Mouse (Mus musculus): ENCODE results near the gene Pprc1. TPM values are rescaled to one million over a fixed set of nuclear protein-coding genes. Genes with fewer than 3 reads are reported as not detected.

Pprc1 gene
- polyA plus RNA-seq, 1 experiment from 2014 or later: 16.9 TPM

DNA sequence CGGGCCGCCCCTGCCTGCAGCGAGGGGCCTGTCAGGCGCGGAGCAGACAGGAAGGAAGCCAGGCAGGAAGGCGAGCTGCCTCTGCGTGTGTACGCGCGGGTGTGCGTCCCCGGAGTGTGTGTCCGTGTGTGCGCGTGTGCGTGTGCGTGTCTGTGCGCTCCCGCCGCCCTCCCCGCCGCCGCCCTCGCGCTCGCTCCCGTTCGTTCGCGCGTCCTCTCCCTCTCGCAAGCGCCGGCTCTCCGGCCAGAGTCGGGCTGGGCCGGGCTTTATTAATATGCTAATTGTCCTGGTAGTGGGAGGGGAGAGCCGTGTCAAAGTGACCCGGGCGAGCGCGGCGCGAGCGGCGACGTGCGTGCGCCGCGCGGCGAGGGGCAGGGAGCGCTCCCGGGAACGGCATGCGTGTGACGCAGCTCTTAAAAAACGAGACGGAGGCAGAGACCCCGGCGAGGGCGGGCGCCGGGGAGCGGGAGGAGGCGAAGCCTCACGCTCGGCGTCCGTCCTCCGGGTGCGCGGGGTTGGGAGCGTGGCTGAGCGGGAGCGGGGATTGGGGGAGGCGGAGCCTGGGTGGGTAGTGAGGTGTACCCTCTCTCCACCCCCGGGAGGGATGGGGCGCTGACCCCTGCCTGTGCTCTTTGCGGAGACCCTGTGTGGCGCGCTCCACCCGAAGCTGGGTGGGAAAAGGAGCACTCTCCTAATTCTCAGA, 458 bp downstream of the Pprc1 start, which contains the start of gene Ldb1:
Ldb1 (minus strand) TSS at position 222 of the 703 bp plus-strand sequence.
- no peaks in the 10 kb centered on the region for H3K36me3 ChIP-seq (ENCODE audit: insufficient read depth, low read length)
- no peaks in the 10 kb centered on the region for H3K9me3 ChIP-seq (replicated peaks; ENCODE audit: low read length)
- no peaks in the 10 kb centered on the region for H3K27me3 ChIP-seq (ENCODE audit: insufficient read depth, low read length)
- H3K4me1 ChIP-seq (replicated peaks; ENCODE audit: insufficient read depth, low read length): peaks cover 52% of the 10 kb centered on the region
- H3K4me3 ChIP-seq (replicated peaks; ENCODE audit: low read depth, low read length): peak within 1 kb of the TSS; percentile 99
- peak within 1 kb of the TSS; percentile 86 for H3K4me2 ChIP-seq (ENCODE audit: low read length)
- DNase-seq (ENCODE audit: low spot score) (peak; percentile 94), ATAC-seq (replicated peaks; ENCODE audit: low FRiP score, low read depth) (peak; percentile 74)
- under 1% methylated on average over 76 of the region's 84 CpGs for WGBS
- TF ChIP-seq CTCF (IDR thresholded peaks at IDR 0.05; ENCODE audit: low read depth): no peak
- peak within 1 kb of the TSS; percentile 95 for H3K9ac ChIP-seq (ENCODE audit: low read depth, low read length)
- H3K27ac ChIP-seq: peak within 1 kb of the TSS; percentile 99

- H3K9me3 ChIP-seq (replicated peaks; ENCODE audit: low read length): no peaks in the 10 kb centered on the region
- peak overlapping the region; percentile 86 for H3K4me2 ChIP-seq (ENCODE audit: low read length)
- 1% methylated on average over 7 of the region's 7 CpGs for WGBS
- peak overlapping the region; percentile 99 for H3K27ac ChIP-seq
- no peak for TF ChIP-seq CTCF (IDR thresholded peaks at IDR 0.05; ENCODE audit: low read depth)
- no peaks in the 10 kb centered on the region for H3K27me3 ChIP-seq (ENCODE audit: insufficient read depth, low read length)
- DNase-seq (ENCODE audit: low spot score): peak; percentile 97
- H3K9ac ChIP-seq (ENCODE audit: low read depth, low read length): peak overlapping the region; percentile 95
- peak; percentile 49 for ATAC-seq (replicated peaks; ENCODE audit: low FRiP score, low read depth)
- H3K4me1 ChIP-seq (replicated peaks; ENCODE audit: insufficient read depth, low read length): peaks cover 46% of the 10 kb centered on the region
- no peaks in the 10 kb centered on the region for H3K36me3 ChIP-seq (ENCODE audit: insufficient read depth, low read length)
- peak overlapping the region; percentile 99 for H3K4me3 ChIP-seq (replicated peaks; ENCODE audit: low read depth, low read length)
These were observed 1.1 kb downstream of the Pprc1 start for GRCm38 (mm10) chr19:46045696-46046311.

GRCm38 (mm10) chr19:46046621-46047025, 1.9 kb downstream of the Pprc1 start:
- H3K9ac ChIP-seq (ENCODE audit: low read depth, low read length): peak overlapping the region; percentile 95; the same call in 1 of the 2 replicates
- peak; percentile 40 for TF ChIP-seq CTCF (IDR thresholded peaks at IDR 0.05; ENCODE audit: low read depth)
- peak; percentile 69 for DNase-seq (ENCODE audit: low spot score)
- H3K4me3 ChIP-seq (replicated peaks; ENCODE audit: low read depth, low read length): 0 out of 2 replicates have a peak overlapping the region, but pooled peaks have one; percentile 99
- no peaks in the 10 kb centered on the region for H3K27me3 ChIP-seq (ENCODE audit: insufficient read depth, low read length)
- no peaks in the 10 kb centered on the region for H3K36me3 ChIP-seq (ENCODE audit: insufficient read depth, low read length)
- H3K4me1 ChIP-seq (replicated peaks; ENCODE audit: insufficient read depth, low read length): peaks cover 38% of the 10 kb centered on the region
- no peak for ATAC-seq (replicated peaks; ENCODE audit: low FRiP score, low read depth)
- no peaks in the 10 kb centered on the region for H3K9me3 ChIP-seq (replicated peaks; ENCODE audit: low read length)
- H3K4me2 ChIP-seq (ENCODE audit: low read length): peak overlapping the region; percentile 86
- H3K27ac ChIP-seq: peak overlapping the region; percentile 99
- 8% methylated on average over 10 of the region's 10 CpGs for WGBS

- Histone ChIP-seq H3K27ac (no peak overlapping the region), H3K9me3 (replicated peaks; ENCODE audit: low read length) (no peaks in the 10 kb centered on the region), H3K4me3 (replicated peaks; ENCODE audit: low read depth, low read length) (no peak overlapping the region), H3K9ac (ENCODE audit: low read depth, low read length) (no peak overlapping the region), H3K4me2 (ENCODE audit: low read length) (no peak overlapping the region), H3K27me3 (ENCODE audit: insufficient read depth, low read length) (no peaks in the 10 kb centered on the region), H3K4me1 (replicated peaks; ENCODE audit: insufficient read depth, low read length) (peaks cover 31% of the 10 kb centered on the region), H3K36me3 (ENCODE audit: insufficient read depth, low read length) (no peaks in the 10 kb centered on the region)
- 73% methylated on average over 2 of the region's 2 CpGs for WGBS
- DNase-seq (ENCODE audit: low spot score) (no peak), ATAC-seq (replicated peaks; ENCODE audit: low FRiP score, low read depth) (no peak)
- no peak for TF ChIP-seq CTCF (IDR thresholded peaks at IDR 0.05; ENCODE audit: low read depth)
These were observed 2.7 kb downstream of the Pprc1 start for GRCm38 (mm10) chr19:46047426-46047825.

- Histone ChIP-seq H3K27me3 (ENCODE audit: insufficient read depth, low read length) (no peaks in the 10 kb centered on the region), H3K4me3 (replicated peaks; ENCODE audit: low read depth, low read length) (no peak overlapping the region), H3K4me2 (ENCODE audit: low read length) (no peak overlapping the region), H3K27ac (no peak overlapping the region), H3K36me3 (ENCODE audit: insufficient read depth, low read length) (no peaks in the 10 kb centered on the region), H3K9me3 (replicated peaks; ENCODE audit: low read length) (no peaks in the 10 kb centered on the region), H3K9ac (ENCODE audit: low read depth, low read length) (no peak overlapping the region), H3K4me1 (replicated peaks; ENCODE audit: insufficient read depth, low read length) (peaks cover 14% of the 10 kb centered on the region)
- no peak for TF ChIP-seq CTCF (IDR thresholded peaks at IDR 0.05; ENCODE audit: low read depth)
- WGBS: 68% methylated on average over 4 of the region's 4 CpGs
- no peak for ATAC-seq (replicated peaks; ENCODE audit: low FRiP score, low read depth)
- no peak for DNase-seq (ENCODE audit: low spot score)
These were observed 4.4 kb downstream of the Pprc1 start for GRCm38 (mm10) chr19:46049129-46049528.

DNA sequence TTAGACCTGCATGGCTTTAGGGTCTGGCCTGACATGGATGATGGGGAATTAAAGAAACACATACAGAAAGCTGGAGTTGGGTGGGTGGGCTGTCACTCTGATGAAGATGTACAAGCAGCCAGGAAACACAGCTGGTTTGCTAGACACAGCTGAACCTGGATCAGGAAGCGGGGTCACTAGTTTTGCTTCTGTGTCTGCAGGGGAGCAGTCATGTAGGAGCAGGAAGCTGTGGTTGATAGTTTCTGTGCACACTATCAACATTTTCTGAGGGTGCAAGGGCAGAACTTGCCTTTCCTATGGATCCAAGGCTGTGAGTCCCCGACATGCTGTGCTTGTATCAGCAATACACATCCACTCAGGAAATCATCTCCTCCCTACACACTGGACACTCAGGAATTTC, 5.8 kb downstream of the Pprc1 start:
- H3K4me3 ChIP-seq (replicated peaks; ENCODE audit: low read depth, low read length): no peak overlapping the region
- H3K4me1 ChIP-seq (replicated peaks; ENCODE audit: insufficient read depth, low read length): peaks cover 13% of the 10 kb centered on the region
- no peak overlapping the region for H3K9ac ChIP-seq (ENCODE audit: low read depth, low read length)
- DNase-seq (ENCODE audit: low spot score): no peak
- no peaks in the 10 kb centered on the region for H3K27me3 ChIP-seq (ENCODE audit: insufficient read depth, low read length)
- ATAC-seq (replicated peaks; ENCODE audit: low FRiP score, low read depth): no peak
- H3K4me2 ChIP-seq (ENCODE audit: low read length): no peak overlapping the region
- H3K36me3 ChIP-seq (ENCODE audit: insufficient read depth, low read length): no peaks in the 10 kb centered on the region
- H3K27ac ChIP-seq: no peak overlapping the region
- TF ChIP-seq CTCF (IDR thresholded peaks at IDR 0.05; ENCODE audit: low read depth): no peak
- 74% methylated on average over 2 of the region's 2 CpGs for WGBS
- no peaks in the 10 kb centered on the region for H3K9me3 ChIP-seq (replicated peaks; ENCODE audit: low read length)
